Mouse (Mus musculus): Measurements from ENCODE around the gene Slc44a4.

The Slc44a4 gene

DNA sequence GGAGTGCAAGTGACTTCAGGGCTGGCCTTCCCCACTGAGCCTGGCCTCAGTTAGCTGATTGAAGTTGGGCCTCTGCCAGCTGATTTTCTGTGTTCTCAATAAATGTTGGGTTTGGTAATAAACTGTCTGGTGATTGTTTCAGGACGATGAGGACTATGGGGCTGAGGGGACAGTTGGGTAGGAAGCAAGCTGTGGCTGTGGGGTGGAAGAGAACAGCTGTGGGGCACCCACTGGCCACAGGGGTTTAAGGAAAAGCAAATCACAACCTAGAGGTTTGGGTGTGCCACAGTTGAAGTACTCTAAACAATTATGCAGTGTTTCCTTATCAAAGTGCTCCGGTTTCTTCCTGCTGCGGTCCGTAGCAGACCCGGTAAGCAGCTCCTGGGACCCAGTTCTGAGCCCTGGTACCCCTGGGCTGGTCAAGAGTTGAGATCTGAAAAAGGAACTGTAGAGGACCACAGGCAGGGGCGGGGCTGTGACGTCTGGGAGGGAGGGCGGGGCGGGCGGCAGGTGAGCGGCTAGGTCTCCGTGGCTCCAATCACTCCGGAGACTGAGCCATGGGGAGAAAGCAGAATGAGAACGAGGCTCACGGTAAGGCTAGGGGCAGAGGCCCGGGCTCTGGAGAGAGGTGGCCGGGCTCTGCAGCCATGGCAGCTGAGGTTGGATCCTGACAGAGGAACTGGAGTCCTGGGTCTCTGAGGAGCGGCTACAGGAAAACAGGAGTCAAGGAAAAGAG is at the start of gene Slc44a4:
Slc44a4 (plus strand) TSS at position 537 of the 736 bp plus-strand sequence.
- DNase-seq = no peak

DNA sequence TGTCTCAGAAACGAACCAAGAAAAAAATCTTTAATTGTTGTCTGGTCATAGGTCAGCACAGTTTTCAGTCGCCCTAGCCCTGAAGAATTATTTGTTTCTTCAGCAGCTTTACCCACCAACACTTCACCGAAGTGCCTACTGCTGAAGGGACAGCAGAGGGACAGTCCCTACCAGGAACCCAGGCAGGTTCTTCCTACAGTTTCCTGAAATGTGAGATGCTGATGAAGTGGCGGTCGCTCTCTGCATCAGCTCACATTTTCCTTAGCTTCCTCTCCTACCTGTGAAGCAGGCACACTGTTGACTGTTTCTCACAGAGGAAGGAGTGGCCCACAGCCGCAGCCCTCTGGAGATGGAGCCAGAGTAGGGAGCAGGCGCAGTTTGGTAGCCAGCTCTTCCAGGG is 48.3 kb upstream of the Slc44a4 start:
- no peak for DNase-seq

DNA sequence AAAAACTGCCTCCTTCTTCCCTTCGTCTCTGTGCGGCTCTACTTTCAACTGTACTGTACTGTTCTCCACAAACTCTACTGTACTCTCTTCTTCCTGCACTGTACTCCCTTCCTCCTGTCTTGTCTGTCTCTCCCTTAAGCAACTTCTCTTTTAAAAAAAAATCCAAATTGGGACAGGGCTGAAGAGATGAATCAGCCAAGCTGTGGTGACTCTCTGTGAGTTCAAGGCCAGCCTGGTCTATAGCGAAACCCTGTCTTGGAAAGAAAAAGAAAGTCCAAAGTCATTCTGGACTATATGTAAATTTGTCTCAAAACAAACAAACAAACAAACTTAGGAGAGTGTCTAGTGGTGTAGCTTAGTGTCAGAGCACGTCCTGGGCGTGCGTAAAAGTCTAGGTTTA is 39.9 kb upstream of the Slc44a4 start:
- no peak for DNase-seq

DNA sequence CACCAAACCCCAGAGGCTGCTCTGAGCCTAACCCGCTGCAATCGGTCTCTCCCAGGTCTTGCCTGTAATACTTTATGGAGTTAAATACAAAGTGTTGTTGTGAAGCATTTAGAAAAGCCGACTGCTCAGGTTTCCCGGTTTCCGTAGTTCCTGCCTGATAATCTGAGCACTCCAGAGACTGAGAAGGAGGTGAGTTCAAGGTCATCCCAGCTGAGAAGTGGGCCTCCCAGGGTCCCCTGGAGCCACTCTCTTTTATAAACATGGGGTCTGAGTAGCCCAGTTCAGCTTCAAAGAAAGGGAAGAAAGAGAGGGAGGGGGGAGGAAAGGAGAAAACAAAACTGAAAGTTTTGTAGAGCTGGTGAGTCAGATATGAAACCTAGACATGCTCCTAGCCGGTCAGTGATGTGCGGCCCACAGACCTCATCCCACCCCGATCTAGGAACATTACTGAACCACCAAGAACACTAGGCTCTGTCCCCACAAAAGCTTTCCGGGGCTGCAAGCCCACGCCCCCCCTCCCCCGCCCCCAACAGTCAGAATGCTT is 34.9 kb upstream of the Slc44a4 start, which contains the start of gene Zbtb12:
Zbtb12 (plus strand) TSS at position 148 of the 544 bp plus-strand sequence.
- DNase-seq = no peak

DNA sequence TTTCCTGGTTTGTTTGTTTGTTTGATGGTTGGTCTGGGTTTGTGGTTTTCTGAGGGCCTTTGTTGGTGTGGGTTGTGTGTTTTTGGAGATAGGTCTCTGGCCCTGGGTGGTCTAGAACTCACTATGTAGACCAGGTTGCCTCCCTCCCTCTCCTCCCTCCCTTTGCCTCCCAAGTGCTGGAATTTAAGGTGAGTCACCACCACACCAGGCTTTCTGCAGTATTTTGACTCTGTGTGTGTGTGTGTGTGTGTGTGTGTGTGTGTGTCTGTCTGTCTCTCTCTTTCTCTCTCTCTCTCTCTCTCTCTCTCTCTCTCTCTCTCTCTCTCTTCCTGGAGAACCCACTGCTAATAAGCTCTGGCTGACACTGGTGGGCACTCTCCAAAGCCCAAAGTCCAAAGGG is 33.1 kb upstream of the Slc44a4 start:
- no peak for DNase-seq

DNA sequence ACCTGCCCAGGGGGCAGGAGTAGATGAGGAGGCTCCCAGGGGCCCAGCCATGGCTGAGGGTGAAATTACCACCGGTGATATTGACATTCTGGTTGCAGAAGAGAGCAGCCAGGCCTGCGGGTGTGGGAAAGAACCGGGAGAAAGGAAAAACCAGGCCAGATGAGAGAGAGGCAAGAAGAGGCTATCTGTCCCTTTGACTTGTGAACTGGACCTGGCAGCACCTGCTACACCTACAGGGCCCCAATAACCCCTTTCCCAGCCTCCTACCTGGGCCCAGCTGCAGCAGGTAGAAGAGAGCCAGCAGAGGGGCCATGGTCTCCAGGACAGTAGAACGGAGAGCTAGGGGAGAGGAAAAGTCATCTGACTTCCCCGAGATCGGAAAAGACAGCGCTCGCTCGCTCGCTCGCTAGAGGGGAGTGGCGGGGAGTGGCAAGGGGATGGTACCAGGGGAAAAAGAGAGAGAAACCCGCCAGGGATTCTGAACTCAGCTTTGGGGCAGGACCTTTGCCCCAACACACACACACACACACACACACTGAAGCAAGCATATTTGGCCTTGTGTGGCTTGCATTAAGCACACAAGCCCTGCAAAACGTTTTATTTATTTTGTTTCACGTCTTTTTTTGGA is 32.5 kb upstream of the Slc44a4 start, which contains the start of gene Gm20547:
Gm20547 (minus strand) TSS at position 360 of the 628 bp plus-strand sequence.
- DNase-seq = no peak

DNA sequence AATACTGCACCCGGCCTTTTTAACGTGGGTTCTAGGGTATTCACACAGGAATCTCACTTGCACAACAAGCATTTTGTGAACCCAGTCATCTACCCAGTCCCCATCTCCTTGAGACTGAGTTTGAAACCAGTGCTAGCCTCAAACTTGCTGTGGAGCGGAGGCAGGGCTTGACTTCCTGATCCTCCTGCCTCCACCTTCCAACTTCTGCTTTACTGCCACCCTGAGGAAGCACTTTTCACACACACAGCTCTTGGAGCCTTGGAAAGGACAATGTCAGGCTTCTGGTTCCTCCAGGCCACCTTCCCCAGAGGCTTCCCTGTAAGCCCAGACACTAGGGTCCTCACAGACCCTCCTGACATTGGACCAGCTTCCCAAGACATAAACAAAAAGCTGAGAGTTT is 30.9 kb upstream of the Slc44a4 start:
- DNase-seq = no peak

DNA sequence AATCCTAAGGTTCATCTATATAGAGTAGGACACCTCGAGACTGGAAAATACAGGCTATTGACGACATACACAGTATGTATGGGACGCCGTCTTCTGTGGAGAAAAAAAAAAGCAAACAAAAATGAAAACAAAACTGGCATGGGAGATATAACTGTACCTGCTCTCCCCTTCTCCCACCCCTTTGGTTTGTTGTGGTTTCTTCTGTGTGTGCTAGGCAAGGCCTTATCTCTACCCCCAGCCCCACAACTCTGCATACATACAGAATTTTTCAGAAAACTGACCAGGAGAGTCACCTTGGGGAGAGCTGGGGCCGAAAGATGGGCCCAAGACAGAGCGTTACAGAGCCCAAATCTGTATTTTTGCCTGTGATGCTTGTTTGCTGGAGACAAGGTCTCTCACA is 29.6 kb upstream of the Slc44a4 start:
- no peak for DNase-seq

DNA sequence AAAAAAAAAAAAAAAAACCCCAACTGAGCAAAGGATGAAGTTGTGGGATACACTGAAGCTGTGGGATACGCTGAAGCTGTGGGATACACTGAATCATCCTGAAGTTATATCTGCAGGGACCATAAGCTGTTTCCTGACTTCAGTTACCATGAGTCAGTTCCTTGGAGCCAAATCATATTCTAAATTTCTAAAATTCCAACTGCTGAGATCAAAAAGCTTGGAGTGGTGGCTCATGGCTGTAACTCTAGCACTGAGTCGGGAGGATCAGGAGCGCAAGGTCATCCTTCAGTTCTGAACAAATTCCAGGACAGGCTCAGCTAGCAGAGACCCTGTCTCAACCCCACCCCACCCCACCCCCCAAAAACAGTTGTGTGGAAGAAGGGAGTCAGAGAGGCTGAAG is 28.7 kb upstream of the Slc44a4 start:
- no peak for DNase-seq

DNA sequence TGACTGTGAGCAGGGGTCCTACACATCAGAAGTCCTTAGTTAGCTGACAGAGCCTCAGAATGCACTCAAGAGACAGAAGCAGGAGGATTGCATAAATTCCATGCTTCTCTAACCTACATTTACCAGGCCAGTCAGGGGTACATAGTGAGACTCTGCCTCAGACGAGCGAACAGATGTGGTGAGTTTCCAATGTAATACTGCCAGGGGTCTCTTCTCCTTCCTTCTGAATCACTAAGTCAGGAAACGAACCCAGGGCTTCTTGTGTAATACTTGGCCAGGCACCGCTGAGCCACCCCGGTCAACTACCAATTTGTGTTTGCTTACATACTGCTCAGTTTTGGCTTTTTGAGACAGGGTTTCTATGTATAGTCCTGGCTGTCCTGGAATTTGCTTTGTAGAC is 26.3 kb upstream of the Slc44a4 start:
- DNase-seq = no peak

DNA sequence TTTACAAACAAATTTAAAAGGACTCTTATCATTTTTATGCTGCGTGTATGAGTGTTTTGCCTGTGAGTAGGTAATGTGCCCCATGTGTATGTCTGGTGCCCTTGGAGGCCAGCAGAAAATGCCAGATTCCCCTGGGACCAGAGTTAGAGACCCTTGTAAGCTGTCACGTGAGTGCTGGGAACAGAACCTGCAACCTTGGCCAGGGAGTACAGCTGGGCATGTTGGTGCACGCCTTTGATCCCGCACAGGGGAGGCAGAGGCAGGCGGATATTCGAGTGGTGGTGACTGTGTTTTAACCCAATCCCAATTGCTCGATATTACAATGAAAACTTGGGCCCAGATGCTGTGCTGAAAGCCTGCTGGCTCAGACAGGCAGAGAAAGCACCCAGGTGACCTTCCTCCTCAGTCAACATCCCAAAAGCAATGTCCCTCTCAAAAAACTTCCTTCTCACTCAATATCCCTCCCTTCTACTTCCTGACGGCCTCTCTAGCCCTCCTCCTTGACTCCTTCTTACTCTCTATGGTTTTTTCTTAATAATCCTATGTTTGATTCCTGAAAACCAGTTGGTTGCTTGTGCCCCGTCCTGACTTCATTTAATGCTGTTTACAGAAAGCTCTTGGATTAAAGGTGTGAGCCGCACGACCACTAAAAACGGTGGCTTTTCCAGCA is 24.1 kb upstream of the Slc44a4 start:
- DNase-seq = no peak

DNA sequence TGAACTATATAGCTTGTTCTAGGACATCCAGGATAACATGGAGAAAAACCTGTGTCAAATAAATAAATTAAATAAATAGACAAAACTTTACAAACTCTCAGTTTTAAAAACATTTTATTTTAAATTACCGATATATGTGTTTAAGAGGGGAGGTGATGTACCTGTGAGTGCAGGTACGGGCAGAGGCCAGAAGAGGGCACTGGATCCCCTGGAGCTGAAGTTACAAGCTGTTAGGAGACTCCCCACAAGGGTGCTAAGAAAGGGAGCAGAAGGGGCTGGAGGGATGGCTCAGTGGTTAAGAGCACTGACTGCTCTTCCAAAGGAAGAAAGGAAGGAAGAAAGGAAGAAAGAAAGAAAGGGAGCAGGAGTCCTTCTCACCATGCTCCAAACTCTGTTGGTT is 22.9 kb upstream of the Slc44a4 start:
- DNase-seq = no peak

DNA sequence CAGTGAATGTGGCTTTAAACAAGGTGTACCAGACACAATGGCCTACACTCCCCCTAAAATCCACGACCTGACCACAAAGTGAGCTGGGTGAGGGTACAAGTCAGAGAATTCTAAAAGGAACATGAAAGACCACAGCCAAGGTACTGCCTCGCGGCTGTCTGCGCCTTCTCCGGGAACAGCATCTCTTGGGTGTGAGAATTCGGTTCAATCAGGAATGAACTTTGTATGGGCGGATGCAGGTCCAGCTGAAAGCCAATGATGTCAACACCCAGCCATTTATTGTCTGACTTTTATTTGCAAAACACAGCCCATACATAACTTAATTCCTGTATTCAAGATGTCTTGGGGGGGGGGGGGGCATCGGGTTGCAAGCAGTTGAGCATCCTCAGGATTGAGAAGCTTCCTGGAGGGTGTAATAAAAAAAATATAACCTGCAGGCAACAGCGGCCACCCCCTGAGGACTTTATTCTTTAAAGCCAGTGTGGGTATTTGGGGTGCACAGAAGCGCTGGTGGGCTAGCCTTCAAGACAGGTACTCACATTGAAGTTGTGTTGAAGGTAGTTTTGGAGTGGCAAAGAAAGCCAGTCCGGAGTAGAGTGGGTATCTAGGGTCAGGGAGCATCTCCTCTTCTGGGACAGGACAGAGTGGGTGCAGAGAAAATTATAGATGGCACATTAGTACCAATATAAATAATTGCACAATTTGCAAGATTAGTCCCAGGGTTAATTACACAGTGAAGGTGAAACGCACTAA is 21.0 kb upstream of the Slc44a4 start:
- no peak for DNase-seq

DNA sequence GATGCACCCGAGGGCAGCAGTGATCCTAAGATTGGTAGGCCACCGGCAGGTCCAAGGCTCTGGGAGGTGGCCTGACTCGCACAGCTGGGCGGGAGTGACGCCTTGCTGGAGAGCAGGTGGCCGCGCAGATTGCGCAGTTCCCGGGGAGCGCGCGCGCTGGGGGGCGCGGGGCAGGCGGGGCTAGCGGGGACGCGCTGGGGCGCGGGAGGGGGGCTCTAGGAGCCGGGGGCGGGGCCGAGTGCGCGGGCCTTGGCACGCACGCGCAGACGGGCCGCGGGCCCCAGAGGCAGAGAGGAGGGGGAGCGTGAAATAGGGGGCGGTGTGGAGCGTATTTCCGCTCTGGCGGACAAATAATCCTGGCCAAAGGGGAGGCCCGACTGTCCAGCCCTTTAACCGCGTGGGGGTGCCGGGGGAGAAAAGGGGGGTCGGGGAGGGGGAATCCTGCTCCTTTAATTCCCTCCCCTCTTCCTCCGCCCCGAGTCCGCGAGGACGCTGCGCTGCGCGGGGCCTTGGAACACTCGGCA is 20.1 kb upstream of the Slc44a4 start:
- peak; percentile 94 for DNase-seq

DNA sequence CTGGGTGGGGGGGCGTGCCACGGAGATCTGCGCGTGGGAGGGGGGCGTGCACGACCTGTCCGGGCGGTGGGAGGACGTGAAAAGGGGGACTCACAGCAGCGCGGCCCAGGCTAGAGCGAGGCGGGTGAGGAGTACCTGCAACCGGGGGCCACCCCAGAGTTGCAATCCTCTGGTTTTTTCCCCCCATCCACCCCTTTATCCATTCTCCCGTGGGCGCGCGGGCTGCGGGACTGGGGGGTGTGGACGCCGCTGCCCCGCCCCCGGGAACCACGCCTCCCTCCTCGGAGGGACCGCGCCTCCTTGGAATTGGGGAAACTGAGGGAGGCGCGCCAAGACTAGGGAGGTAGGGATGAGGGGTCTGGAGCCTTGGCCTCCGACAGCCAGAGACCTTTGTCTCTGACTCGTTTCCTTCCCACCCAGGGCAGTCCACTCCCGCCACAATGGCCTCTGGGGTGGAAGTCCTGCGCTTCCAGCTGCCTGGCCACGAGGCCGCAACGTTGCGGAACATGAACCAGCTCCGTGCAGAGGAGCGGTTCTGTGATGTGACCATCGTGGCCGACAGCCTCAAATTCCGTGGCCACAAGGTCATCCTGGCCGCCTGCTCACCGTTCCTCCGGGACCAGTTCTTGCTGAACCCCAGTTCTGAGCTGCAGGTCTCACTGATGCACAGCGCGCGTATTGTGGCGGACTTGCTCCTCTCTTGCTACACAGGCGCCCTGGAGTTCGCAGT is 19.3 kb upstream of the Slc44a4 start:
- peak; percentile 44 for DNase-seq

DNA sequence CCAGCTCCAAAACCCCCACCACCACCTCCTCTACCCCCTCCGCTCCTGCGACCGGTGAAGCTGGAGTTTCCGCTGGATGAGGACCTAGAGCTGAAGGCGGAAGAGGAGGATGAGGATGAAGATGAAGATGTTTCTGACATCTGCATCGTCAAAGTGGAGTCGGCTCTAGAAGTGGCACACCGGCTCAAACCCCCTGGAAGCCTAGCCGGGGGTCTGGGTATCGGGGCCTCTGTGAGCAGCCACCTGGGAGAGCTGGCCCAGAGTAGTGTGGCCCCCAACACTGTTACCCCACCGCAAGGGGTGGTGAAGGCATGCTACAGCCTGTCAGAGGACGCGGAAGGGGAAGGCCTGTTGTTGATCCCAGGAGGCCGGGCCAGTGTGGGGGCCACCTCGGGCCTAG is 18.5 kb upstream of the Slc44a4 start:
- no peak for DNase-seq

DNA sequence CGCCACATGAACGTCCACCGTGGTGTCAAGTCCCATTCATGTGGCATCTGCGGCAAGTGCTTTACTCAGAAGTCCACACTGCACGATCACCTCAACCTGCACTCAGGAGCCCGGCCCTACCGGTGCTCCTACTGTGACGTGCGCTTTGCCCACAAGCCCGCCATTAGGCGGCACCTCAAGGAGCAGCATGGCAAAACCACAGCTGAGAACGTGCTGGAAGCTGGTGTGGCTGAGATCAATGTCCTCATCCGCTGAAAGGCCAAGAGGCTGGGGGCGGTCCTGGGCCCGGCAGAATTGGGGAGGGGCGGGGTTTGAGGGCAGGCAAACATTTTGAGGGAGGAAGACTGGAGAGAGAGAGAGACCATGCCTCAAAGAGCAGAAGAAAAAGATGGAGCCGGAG is 17.9 kb upstream of the Slc44a4 start:
- DNase-seq = peak; percentile 36

DNA sequence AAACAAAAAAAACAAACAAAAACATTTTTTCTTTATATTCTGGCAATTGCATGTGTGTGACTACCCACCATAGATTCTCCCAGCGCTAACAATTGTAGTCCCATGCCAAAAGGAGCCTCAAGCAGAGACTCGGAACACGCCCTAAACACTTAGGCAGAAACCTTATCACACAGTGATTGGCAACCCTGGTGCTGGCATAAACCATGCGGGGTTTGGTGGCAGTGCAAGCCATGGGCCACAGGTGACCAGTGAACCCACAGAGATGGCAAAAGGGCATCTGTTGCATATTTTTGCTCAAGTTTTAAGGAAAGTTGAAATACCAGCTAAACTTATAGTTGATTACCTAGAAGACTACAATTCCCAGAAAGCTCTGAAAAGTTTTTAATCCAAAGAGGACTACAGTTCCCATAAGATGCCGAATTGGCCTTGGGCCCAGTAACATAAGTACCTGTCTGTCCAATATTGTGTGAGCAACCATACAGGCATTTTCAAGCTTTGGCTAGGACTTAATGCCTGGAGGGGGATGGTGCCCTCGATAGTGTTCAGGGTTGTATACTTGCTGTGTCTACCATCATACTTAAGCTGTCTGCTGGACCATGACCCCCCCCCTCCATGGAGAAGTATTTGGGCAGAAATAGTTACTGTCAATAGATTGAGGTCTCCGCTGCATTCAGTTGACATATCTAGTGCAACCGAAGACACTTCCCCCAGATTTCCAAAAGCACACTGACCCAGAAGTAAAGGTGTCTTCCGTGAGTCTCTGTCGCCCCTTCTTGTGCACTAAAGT is 16.7 kb upstream of the Slc44a4 start:
- no peak for DNase-seq

DNA sequence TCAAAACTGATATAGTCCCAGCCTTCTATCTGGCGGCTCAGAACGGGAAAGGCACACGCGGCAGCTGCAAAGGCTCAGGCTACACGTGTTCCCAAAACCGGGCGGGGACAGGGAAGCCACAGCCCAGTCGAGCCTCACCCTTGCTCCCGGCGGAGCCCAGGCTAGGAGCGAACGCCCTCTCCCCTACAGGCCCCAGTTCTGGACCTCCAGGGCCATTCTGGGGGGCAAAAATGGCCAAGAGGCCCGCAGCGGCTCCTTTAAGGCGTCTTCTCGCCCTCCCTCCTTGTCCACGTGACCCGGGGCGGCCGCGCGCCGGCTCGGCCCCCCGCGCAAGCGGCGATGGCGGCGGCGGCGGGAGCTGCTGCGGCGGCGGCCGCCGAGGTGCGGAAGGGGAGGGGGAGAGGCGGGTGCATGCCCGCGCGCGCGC is 16.1 kb upstream of the Slc44a4 start, which contains the start of the genes C2 and Ehmt2:
C2 (minus strand) TSS at position 106 of the 427 bp plus-strand sequence.
Ehmt2 (plus strand) TSS at position 310 of the 427 bp plus-strand sequence.
- peak; percentile 85 for DNase-seq

DNA sequence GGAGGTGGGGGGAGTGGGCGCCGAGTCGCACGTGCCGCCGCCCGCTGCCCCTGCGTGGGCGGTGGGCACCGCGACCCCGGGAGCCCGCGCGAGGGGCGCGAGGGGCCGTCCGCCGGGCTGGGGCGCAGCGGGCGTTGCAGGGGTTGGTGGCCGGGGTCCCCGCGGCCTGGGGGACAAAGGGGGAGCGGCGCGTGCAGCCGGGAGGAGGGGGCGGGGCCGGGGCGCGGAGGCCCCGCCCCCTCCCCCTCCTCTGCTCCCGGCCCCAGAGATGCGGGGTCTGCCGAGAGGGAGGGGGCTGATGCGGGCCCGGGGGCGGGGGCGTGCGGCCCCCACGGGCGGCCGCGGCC is 15.6 kb upstream of the Slc44a4 start:
- DNase-seq = no peak

All from thymus, postnatal 25 days (tissue).